Mouse (Mus musculus) liver, embryonic 13.5 days (tissue): ENCODE results near the gene Gm10643. TPM values are rescaled to one million over a fixed set of nuclear protein-coding genes. Genes with fewer than 3 reads are reported as not detected.

Source experiments
- ATAC-seq: fragments of 200-750 bp; cut with Nextera tagmentation; 2 replicates; pipeline ENCODE4 v1.8.0; 2017; ENCODE audit warnings: low read depth, mild to moderate bottlenecking, moderate number of reproducible peaks, moderate library complexity
- DNase-seq: peaks from one replicate; pipeline ENCODE4 v3.0.0; 2022
- H3K27ac ChIP-seq: fragments of 300-500 bp; sonication (generic); 2 replicates; pipeline ENCODE4 v1.5.1; 2015; ENCODE audit warnings: moderate library complexity, mild to moderate bottlenecking, inconsistent platforms
- H3K27me3 ChIP-seq: fragments of 300-500 bp; sonication (generic); 2 replicates; pipeline ENCODE4 v1.6.1; 2015; ENCODE audit warnings: mild to moderate bottlenecking, inconsistent platforms
- H3K36me3 ChIP-seq: fragments of 300-500 bp; sonication (generic); 2 replicates; pipeline ENCODE4 v1.6.1; 2015; ENCODE audit warnings: mild to moderate bottlenecking, inconsistent platforms
- H3K4me1 ChIP-seq: fragments of 300-500 bp; sonication (generic); replicated peaks from 2 replicates; pipeline ENCODE4 v1.6.1; 2015; ENCODE audit warnings: inconsistent platforms
- H3K4me2 ChIP-seq: fragments of 300-500 bp; sonication (generic); 2 replicates; pipeline ENCODE4 v1.6.1; 2015; ENCODE audit warnings: inconsistent platforms, mild to moderate bottlenecking, moderate library complexity
- H3K4me3 ChIP-seq: fragments of 300-500 bp; sonication (generic); replicated peaks from 2 replicates; pipeline ENCODE4 v1.5.1; 2015; ENCODE audit warnings: mild to moderate bottlenecking, inconsistent platforms
- H3K9ac ChIP-seq: fragments of 300-500 bp; sonication (generic); 2 replicates; pipeline ENCODE4 v1.6.1; 2015; ENCODE audit warnings: mild to moderate bottlenecking, inconsistent platforms
- H3K9me3 ChIP-seq: fragments of 300-500 bp; sonication (generic); replicated peaks from 2 replicates; pipeline ENCODE4 v1.6.1; 2016; ENCODE audit warnings: inconsistent platforms
- WGBS: fragments of 180-500 bp; shearing (Covaris S2); methylation state at CpG from one replicate; pipeline ENCODE4 v1.1.7; 2015; ENCODE audit not compliant: insufficient replicate concordance; 5-methylcytosine and 5-hydroxymethylcytosine counted together
- polyA plus RNA-seq: library from polyadenylated mRNA; unstranded; fragments of >200 nt; fragmentation: Nextera tagmentation; extraction: Ambion mirVana; gene quantifications from 2 replicates; pipeline ENCODE4 v1.2.1, GENCODE M21; 2015

Gene Gm10643
- polyA plus RNA-seq, 1 experiment from 2014 or later: 0.12 TPM

DNA sequence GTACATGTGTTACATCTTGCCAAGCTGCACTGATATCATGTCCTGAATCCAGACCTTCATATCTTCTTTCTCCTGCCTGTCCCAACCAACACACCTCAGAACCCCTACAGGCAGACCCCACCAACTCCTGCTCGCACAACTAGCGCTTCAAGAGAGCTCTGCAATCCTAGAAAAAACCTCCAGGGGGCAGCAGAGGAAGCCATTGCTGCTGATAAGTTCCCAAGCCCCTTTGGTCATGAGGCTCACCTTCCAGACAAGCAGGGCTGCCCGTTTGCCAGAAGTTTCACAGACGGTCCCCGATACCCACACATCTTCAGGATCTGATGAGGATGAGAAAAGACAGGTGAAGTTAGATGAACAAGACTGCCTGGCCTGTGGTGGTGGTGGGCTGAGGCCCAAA lies 25.9 kb downstream of the Gm10643 start:
- Histone ChIP-seq H3K27me3 (peaks cover 57% of the 10 kb centered on the region), H3K4me1 (peaks cover 8% of the 10 kb centered on the region; the same call in 1 of the 2 replicates), H3K36me3 (no peaks in the 10 kb centered on the region), H3K27ac (no peak overlapping the region), H3K4me3 (no peak overlapping the region), H3K9me3 (no peaks in the 10 kb centered on the region), H3K9ac (no peak overlapping the region), H3K4me2 (no peak overlapping the region)
- WGBS: 5% methylated on average over 5 of the region's 5 CpGs
- ATAC-seq: no peak
- DNase-seq: peak; percentile 41

- no peaks in the 10 kb centered on the region for H3K36me3 ChIP-seq
- no peak overlapping the region for H3K4me2 ChIP-seq
- DNase-seq (no peak), ATAC-seq (no peak)
- H3K4me1 ChIP-seq: peaks cover 8% of the 10 kb centered on the region; the same call in 1 of the 2 replicates
- H3K27ac ChIP-seq: no peak overlapping the region
- H3K27me3 ChIP-seq: peaks cover 47% of the 10 kb centered on the region
- H3K9ac ChIP-seq: no peak overlapping the region
- no peaks in the 10 kb centered on the region for H3K9me3 ChIP-seq
- WGBS: 62% methylated on average over 5 of the region's 5 CpGs
- no peak overlapping the region for H3K4me3 ChIP-seq
Observed at GRCm38 (mm10) chr8:84038015-84038414, 26.9 kb downstream of the Gm10643 start.

DNA sequence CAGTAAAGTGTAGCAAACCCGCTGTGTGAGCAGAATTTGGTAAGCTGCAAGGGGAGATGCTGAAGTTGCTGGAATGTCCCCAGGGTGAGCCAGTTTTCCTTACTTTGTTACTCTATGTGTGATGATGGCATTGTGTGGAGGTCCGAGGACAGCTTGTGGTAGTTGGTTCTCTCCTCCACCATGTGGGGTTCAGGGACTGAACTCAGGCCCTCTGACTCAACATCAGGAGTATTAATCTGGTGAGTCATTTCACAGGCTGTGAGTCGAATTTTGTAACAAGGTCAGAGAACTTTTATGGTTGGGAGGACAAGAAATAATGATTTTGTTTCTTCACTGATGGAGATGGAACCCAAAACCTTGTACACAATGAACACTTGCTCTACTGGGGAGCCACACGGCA lies 32.2 kb downstream of the Gm10643 start:
- Histone ChIP-seq H3K9ac (no peak overlapping the region), H3K27ac (no peak overlapping the region), H3K4me1 (no peaks in the 10 kb centered on the region), H3K4me3 (no peak overlapping the region), H3K9me3 (no peaks in the 10 kb centered on the region), H3K4me2 (no peak overlapping the region), H3K27me3 (peaks cover 29% of the 10 kb centered on the region), H3K36me3 (no peaks in the 10 kb centered on the region)
- DNase-seq: no peak
- 61% methylated on average over 4 of the region's 4 CpGs for WGBS
- ATAC-seq: no peak

DNA sequence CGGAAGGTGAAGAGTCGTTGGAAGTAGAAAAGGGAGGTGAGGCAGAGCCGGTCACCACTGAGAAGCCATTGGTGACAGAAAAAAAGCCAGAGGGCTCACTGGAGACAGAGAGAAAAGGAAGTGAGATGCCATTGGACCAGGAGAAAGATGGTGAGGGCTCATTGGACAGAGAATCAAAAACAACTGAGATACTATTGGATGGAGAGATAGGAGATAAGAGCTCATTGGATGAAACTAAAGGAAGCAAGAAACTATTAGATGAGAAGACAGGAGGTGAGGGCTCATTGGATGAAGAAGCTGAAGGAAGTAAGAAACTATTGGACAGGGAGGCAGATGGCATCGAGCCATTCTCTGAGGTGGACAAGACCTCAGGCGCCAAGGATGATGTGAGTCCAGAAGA lies 35.7 kb downstream of the Gm10643 start:
- Histone ChIP-seq H3K27ac (no peak overlapping the region), H3K36me3 (no peaks in the 10 kb centered on the region), H3K27me3 (peaks cover 56% of the 10 kb centered on the region), H3K4me1 (peaks cover 7% of the 10 kb centered on the region), H3K9ac (no peak overlapping the region), H3K9me3 (no peaks in the 10 kb centered on the region), H3K4me2 (no peak overlapping the region), H3K4me3 (no peak overlapping the region)
- DNase-seq (no peak), ATAC-seq (no peak)
- WGBS: 67% methylated on average over 5 of the region's 5 CpGs

- no peak for DNase-seq
- H3K9ac ChIP-seq: no peak overlapping the region
- H3K4me3 ChIP-seq: no peak overlapping the region
- no peak for ATAC-seq
- no peak overlapping the region for H3K4me2 ChIP-seq
- 7% methylated on average over 10 of the region's 10 CpGs for WGBS
- no peaks in the 10 kb centered on the region for H3K9me3 ChIP-seq
- peaks cover 13% of the 10 kb centered on the region for H3K4me1 ChIP-seq
- no peaks in the 10 kb centered on the region for H3K36me3 ChIP-seq
- H3K27ac ChIP-seq: no peak overlapping the region
- peaks cover 75% of the 10 kb centered on the region for H3K27me3 ChIP-seq
Observed at GRCm38 (mm10) chr8:84027449-84027848, 37.5 kb downstream of the Gm10643 start.

GRCm38 (mm10) chr8:84025863-84026262 lies 39.1 kb downstream of the Gm10643 start:
- Histone ChIP-seq H3K9me3 (no peaks in the 10 kb centered on the region), H3K27me3 (peaks cover 86% of the 10 kb centered on the region)

DNA sequence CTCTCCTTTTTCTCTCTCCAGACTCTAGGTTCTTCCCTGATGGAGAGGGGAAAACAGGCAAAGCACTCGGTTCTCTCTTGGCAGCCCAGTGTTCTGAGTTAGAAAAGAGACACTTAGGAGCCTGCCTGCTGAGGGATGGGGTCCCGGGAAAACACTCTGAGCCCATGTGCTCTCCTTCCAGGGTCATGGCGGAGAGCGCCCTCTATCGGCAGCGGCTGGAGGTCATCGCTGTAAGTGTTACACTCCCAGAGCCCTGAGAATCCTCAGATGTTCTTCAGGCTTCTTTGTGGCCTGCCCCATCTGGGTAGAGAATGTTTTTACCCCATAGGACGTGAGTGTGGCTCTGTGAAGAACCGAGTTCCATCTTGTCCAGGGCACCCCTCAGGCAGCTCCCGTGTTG lies 40.8 kb downstream of the Gm10643 start:
- H3K27me3 ChIP-seq: peaks cover 96% of the 10 kb centered on the region

More at GRCm38 (mm10) chr8:84025863-84026262, 39.1 kb downstream of the Gm10643 start:
- H3K27ac ChIP-seq: no peak overlapping the region
- peak overlapping the region; percentile 62 for H3K4me2 ChIP-seq
- no peak overlapping the region for H3K9ac ChIP-seq
- H3K4me3 ChIP-seq: peak overlapping the region; percentile 44
- peak; percentile 40; the same call in 1 of the 2 replicates for ATAC-seq
- WGBS: under 1% methylated on average over 41 of the region's 41 CpGs
- peaks cover 17% of the 10 kb centered on the region for H3K4me1 ChIP-seq
- H3K36me3 ChIP-seq: no peaks in the 10 kb centered on the region
- peak; percentile 27 for DNase-seq

GRCm38 (mm10) chr8:84023631-84024030 lies 41.3 kb downstream of the Gm10643 start:
- Histone ChIP-seq H3K27me3 (peaks cover 90% of the 10 kb centered on the region), H3K36me3 (no peaks in the 10 kb centered on the region), H3K9me3 (no peaks in the 10 kb centered on the region), H3K9ac (no peak overlapping the region), H3K27ac (no peak overlapping the region), H3K4me2 (no peak overlapping the region), H3K4me3 (no peak overlapping the region), H3K4me1 (peaks cover 17% of the 10 kb centered on the region)
- ATAC-seq: no peak
- no peak for DNase-seq
- 62% methylated on average over 1 of the region's 1 CpGs for WGBS

More for the DNA sequence above, 40.8 kb downstream of the Gm10643 start:
- Histone ChIP-seq H3K36me3 (no peaks in the 10 kb centered on the region), H3K27ac (no peak overlapping the region), H3K4me1 (peaks cover 17% of the 10 kb centered on the region), H3K9ac (no peak overlapping the region), H3K9me3 (no peaks in the 10 kb centered on the region), H3K4me2 (no peak overlapping the region), H3K4me3 (no peak overlapping the region)
- 11% methylated on average over 10 of the region's 10 CpGs for WGBS
- no peak for ATAC-seq
- DNase-seq: peak; percentile 30

DNA sequence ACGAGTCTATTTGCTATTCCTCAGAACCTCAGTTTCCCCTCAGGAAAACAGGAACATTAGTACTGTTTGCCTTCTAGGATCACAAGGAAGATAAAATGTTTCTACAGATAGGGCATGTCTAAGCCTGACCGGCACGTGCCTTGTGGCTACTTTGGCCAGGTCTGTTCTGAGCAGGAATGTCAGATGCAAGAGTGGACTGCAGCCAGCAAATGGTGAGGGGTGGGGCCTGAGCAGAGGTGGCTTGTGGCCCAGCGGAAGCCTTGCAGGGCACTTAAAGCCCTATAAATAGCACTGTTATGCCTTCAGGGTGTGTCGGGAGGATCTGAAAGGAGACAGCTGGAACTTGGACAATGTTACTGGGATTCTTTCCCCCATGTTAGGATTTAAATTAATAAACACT lies 41.9 kb downstream of the Gm10643 start:
- H3K27me3 ChIP-seq: peaks cover 89% of the 10 kb centered on the region
- no peak overlapping the region for H3K4me2 ChIP-seq
- H3K4me3 ChIP-seq: no peak overlapping the region
- no peaks in the 10 kb centered on the region for H3K36me3 ChIP-seq
- ATAC-seq: no peak
- peaks cover 17% of the 10 kb centered on the region for H3K4me1 ChIP-seq
- H3K27ac ChIP-seq: no peak overlapping the region
- WGBS: 20% methylated on average over 5 of the region's 5 CpGs
- no peaks in the 10 kb centered on the region for H3K9me3 ChIP-seq
- H3K9ac ChIP-seq: no peak overlapping the region
- DNase-seq: no peak

- Histone ChIP-seq H3K4me3 (no peak overlapping the region), H3K4me2 (0 out of 2 replicates have a peak overlapping the region, but pooled peaks have one; percentile 2), H3K27ac (no peak overlapping the region), H3K9me3 (no peaks in the 10 kb centered on the region), H3K4me1 (peaks cover 17% of the 10 kb centered on the region), H3K9ac (no peak overlapping the region), H3K36me3 (no peaks in the 10 kb centered on the region), H3K27me3 (peaks cover 80% of the 10 kb centered on the region)
- WGBS: 40% methylated on average over 12 of the region's 12 CpGs
- DNase-seq (no peak), ATAC-seq (no peak)
Observed at GRCm38 (mm10) chr8:84021569-84021968, 43.4 kb downstream of the Gm10643 start.

GRCm38 (mm10) chr8:84021096-84021495 lies 43.8 kb downstream of the Gm10643 start, which contains the start of gene Palm3:
Gene Palm3, plus strand, starts transcription at chr8:84021471.
- Histone ChIP-seq H3K4me3 (no peak within 1 kb of the TSS), H3K36me3 (no peaks in the 10 kb centered on the region), H3K9me3 (no peaks in the 10 kb centered on the region), H3K27me3 (peaks cover 75% of the 10 kb centered on the region), H3K4me1 (peaks cover 15% of the 10 kb centered on the region), H3K27ac (no peak within 1 kb of the TSS), H3K4me2 (0 out of 2 replicates have a peak within 1 kb of the TSS, but pooled peaks have one; percentile 2), H3K9ac (no peak within 1 kb of the TSS)
- WGBS: 17% methylated on average over 18 of the region's 18 CpGs
- DNase-seq (no peak), ATAC-seq (no peak)

DNA sequence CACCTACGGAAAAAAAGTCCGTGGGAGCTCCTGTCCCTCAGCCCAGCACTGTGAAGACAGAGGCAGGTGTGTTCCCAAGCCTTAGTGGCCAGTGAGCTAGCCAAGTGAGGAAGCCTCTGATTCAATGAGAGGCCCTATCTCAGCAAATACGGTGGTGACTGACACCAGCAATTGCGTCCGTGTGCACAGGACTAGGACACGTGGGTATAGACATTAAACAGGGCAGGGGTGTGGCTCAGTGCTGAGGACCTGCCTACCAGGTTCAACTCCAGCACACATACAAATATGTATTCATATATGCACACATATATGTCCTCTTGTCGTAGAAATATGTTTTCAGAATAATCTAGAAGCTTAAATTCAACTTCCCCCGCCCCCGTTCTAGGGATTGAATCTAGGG lies 45.2 kb downstream of the Gm10643 start:
- ATAC-seq (no peak), DNase-seq (no peak)
- 62% methylated on average over 9 of the region's 9 CpGs for WGBS
- Histone ChIP-seq H3K9ac (no peak overlapping the region), H3K9me3 (no peaks in the 10 kb centered on the region), H3K27ac (no peak overlapping the region), H3K27me3 (peaks cover 67% of the 10 kb centered on the region), H3K4me1 (peaks cover 10% of the 10 kb centered on the region; the same call in 1 of the 2 replicates), H3K4me2 (no peak overlapping the region), H3K4me3 (no peak overlapping the region), H3K36me3 (no peaks in the 10 kb centered on the region)
